Mouse (Mus musculus) layer of hippocampus, adult 18-20 months (tissue): ENCODE data around the gene Akr1c6. TPM values are rescaled to one million over a fixed set of nuclear protein-coding genes. Genes with fewer than 3 reads are reported as not detected.
"Not testable (repeated sequence)": the region's sequence is repeated elsewhere in the genome, so short reads cannot be mapped to it uniquely, and the experiment has no call there.

Source experiments
- DNase-seq, 2 experiments: peaks; one replicate each; pipeline ENCODE4 v3.0.0; 2022; ENCODE audit warnings: low spot score in 2 of 2
- long read RNA-seq: library from polyadenylated mRNA; stranded (forward); transcript quantifications from one replicate; pipeline ENCODE4 v2.0.0, GENCODE M21; 2021
- total RNA-seq, 2 experiments: library from RNA; stranded (reverse); gene quantifications; 2 replicates each; pipeline ENCODE4 v1.2.3; 2021

Gene Akr1c6
- total RNA-seq: not detected
- long read RNA-seq: 0 reads

GRCm38 (mm10) chr13:4434006-4434405, at the start of gene Akr1c6:
Gene Akr1c6, plus strand, starts transcription at chr13:4434306.
- DNase-seq: no peak

- no peak for DNase-seq
Observed at GRCm38 (mm10) chr13:4384918-4385317, 49.2 kb upstream of the Akr1c6 start.

- DNase-seq: peak in 1 of 2 experiments; percentile 18
Observed at GRCm38 (mm10) chr13:4385541-4385940, 48.6 kb upstream of the Akr1c6 start.

- no peak for DNase-seq
Observed at GRCm38 (mm10) chr13:4388762-4389446, 45.2 kb upstream of the Akr1c6 start.

GRCm38 (mm10) chr13:4400360-4400759, 33.7 kb upstream of the Akr1c6 start:
- DNase-seq: not testable (repeated sequence)

- no peak for DNase-seq
Observed at GRCm38 (mm10) chr13:4400831-4401230, 33.3 kb upstream of the Akr1c6 start.

GRCm38 (mm10) chr13:4402221-4402620, 31.9 kb upstream of the Akr1c6 start:
- no peak for DNase-seq

GRCm38 (mm10) chr13:4404726-4405125, 29.4 kb upstream of the Akr1c6 start:
- no peak for DNase-seq

- DNase-seq: no peak
Observed at GRCm38 (mm10) chr13:4406771-4407170, 27.3 kb upstream of the Akr1c6 start.

GRCm38 (mm10) chr13:4428558-4428957, 5.5 kb upstream of the Akr1c6 start:
- DNase-seq: no peak

GRCm38 (mm10) chr13:4429034-4429433, 5.1 kb upstream of the Akr1c6 start:
- no peak for DNase-seq

- no peak for DNase-seq
Observed at GRCm38 (mm10) chr13:4431129-4431528, 3.0 kb upstream of the Akr1c6 start.

GRCm38 (mm10) chr13:4465641-4466040, 31.5 kb downstream of the Akr1c6 start:
- no peak for DNase-seq

GRCm38 (mm10) chr13:4467896-4468295, 33.8 kb downstream of the Akr1c6 start:
- DNase-seq: no peak

Other genes starting within 250 kb of the Akr1c6 start
- 1 to 10 TPM in 1 of 2 experiments, under 1 TPM in 1; 0.36 to 1.4 TPM for gene Akr1c13, start 243.2 kb upstream of the Akr1c6 start, total RNA-seq
- under 1 TPM in 1 of 2 experiments, not detected in 1; 0.18 TPM for gene Akr1c19, start 205.6 kb upstream of the Akr1c6 start, total RNA-seq
- gene Akr1c12, start 154.9 kb upstream of the Akr1c6 start, total RNA-seq: not detected
- gene Akr1c20, start 89.0 kb downstream of the Akr1c6 start, total RNA-seq: not detected
- not detected for gene Akr1c21, start 139.8 kb downstream of the Akr1c6 start, total RNA-seq
- 10 to 100 TPM; 22.7 to 23.6 TPM for gene Akr1e1, start 174.9 kb downstream of the Akr1c6 start, total RNA-seq